Mouse (Mus musculus): ENCODE results near the gene Rnf130. TPM values are rescaled to one million over a fixed set of nuclear protein-coding genes. Genes with fewer than 3 reads are reported as not detected.
"Not testable (repeated sequence)": the region's sequence is repeated elsewhere in the genome, so short reads cannot be mapped to it uniquely, and the experiment has no call there.

Rnf130 gene
- polyA plus RNA-seq, 1 experiment from 2014 or later, result 89.3 TPM

- no peaks in the 10 kb centered on the region for H3K36me3 ChIP-seq (ENCODE audit: control insufficient read depth, insufficient read depth, low read length)
- H3K4me1 ChIP-seq (ENCODE audit: control insufficient read depth, insufficient read depth, low read length), result no peaks in the 10 kb centered on the region
- H3K4me3 ChIP-seq (ENCODE audit: low read depth, low read length), result no peak overlapping the region
- no peaks in the 10 kb centered on the region for H3K27me3 ChIP-seq (ENCODE audit: control insufficient read depth, insufficient read depth, low read length)
- DNase-seq (ENCODE audit: low spot score), result no peak
- no peaks in the 10 kb centered on the region for H3K9me3 ChIP-seq (ENCODE audit: control insufficient read depth, low read length)
- ATAC-seq (ENCODE audit: insufficient number of reproducible peaks, low FRiP score, low TSS enrichment, low read depth), result no peak
- H3K27ac ChIP-seq (replicated peaks; ENCODE audit: low read depth, low read length), result no peak overlapping the region
- H3K9ac ChIP-seq (ENCODE audit: low read length), result no peak overlapping the region
- 95% methylated on average over 2 of the region's 2 CpGs for whole genome bisulfite sequencing
- H3K4me2 ChIP-seq (ENCODE audit: low read depth, severe bottlenecking), result no peak overlapping the region
Observed at GRCm38 (mm10) chr11:50099692-50100091, 74.5 kb downstream of the Rnf130 start.

DNA sequence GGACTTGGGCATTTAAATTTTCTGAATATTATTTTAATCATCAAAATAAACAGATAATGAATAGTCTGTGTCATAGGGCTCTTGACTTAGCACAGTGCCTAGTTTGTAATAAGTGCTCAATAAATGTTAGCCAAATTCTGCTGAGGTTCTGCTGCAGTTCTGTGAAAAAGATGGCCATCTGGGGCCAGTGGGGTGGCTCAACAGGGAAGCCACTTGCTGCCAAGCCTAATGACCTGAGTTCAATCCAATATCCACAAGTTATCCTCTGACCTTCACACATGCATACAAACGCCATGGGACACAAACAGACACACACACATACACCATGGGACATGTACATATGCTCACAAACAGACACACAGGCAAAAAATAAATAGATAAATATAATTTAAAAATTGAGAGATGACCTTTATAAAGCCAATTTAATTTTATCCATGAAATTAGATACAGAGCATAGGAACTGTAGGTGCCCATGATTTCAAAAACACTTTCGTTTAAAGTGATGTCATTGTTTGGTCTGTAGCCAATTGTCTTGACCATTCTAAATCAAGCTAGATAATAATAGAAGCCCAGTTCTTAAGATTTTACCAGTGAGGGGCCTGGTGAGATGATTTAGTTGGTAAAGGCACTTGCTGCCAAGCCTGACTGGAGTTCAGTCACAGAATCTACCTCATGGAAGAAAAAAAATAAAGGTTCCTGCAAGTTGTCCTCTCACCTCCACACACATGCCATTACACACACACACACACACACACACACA, 75.6 kb downstream of the Rnf130 start:
- Histone ChIP-seq H3K4me2 (ENCODE audit: low read depth, severe bottlenecking) (no peak overlapping the region), H3K9ac (ENCODE audit: low read length) (no peak overlapping the region), H3K36me3 (ENCODE audit: control insufficient read depth, insufficient read depth, low read length) (no peaks in the 10 kb centered on the region), H3K9me3 (ENCODE audit: control insufficient read depth, low read length) (no peaks in the 10 kb centered on the region), H3K4me3 (ENCODE audit: low read depth, low read length) (no peak overlapping the region), H3K4me1 (ENCODE audit: control insufficient read depth, insufficient read depth, low read length) (no peaks in the 10 kb centered on the region), H3K27me3 (ENCODE audit: control insufficient read depth, insufficient read depth, low read length) (no peaks in the 10 kb centered on the region), H3K27ac (replicated peaks; ENCODE audit: low read depth, low read length) (no peak overlapping the region)
- DNase-seq (ENCODE audit: low spot score) (no peak), ATAC-seq (ENCODE audit: insufficient number of reproducible peaks, low FRiP score, low TSS enrichment, low read depth) (no peak)
- 85% methylated on average over 2 of the region's 2 CpGs for WGBS

GRCm38 (mm10) chr11:50101962-50102361, 76.8 kb downstream of the Rnf130 start:
- not testable (repeated sequence) for H3K4me1 ChIP-seq (ENCODE audit: control insufficient read depth, insufficient read depth, low read length); H3K4me2 ChIP-seq (ENCODE audit: low read depth, severe bottlenecking); H3K27me3 ChIP-seq (ENCODE audit: control insufficient read depth, insufficient read depth, low read length); H3K9ac ChIP-seq (ENCODE audit: low read length); H3K36me3 ChIP-seq (ENCODE audit: control insufficient read depth, insufficient read depth, low read length); H3K27ac ChIP-seq (replicated peaks; ENCODE audit: low read depth, low read length); DNase-seq (ENCODE audit: low spot score); H3K4me3 ChIP-seq (ENCODE audit: low read depth, low read length); H3K9me3 ChIP-seq (ENCODE audit: control insufficient read depth, low read length); ATAC-seq (ENCODE audit: insufficient number of reproducible peaks, low FRiP score, low TSS enrichment, low read depth)
- 90% methylated on average over 4 of the region's 4 CpGs for WGBS

GRCm38 (mm10) chr11:50104016-50104415, 78.9 kb downstream of the Rnf130 start:
- no peaks in the 10 kb centered on the region for H3K27me3 ChIP-seq (ENCODE audit: control insufficient read depth, insufficient read depth, low read length)
- WGBS, result 94% methylated on average over 6 of the region's 6 CpGs
- H3K36me3 ChIP-seq (ENCODE audit: control insufficient read depth, insufficient read depth, low read length), result no peaks in the 10 kb centered on the region
- DNase-seq (ENCODE audit: low spot score), result no peak
- H3K4me1 ChIP-seq (ENCODE audit: control insufficient read depth, insufficient read depth, low read length), result no peaks in the 10 kb centered on the region
- ATAC-seq (ENCODE audit: insufficient number of reproducible peaks, low FRiP score, low TSS enrichment, low read depth), result no peak
- H3K27ac ChIP-seq (replicated peaks; ENCODE audit: low read depth, low read length), result no peak overlapping the region
- no peak overlapping the region for H3K4me3 ChIP-seq (ENCODE audit: low read depth, low read length)
- no peak overlapping the region for H3K9ac ChIP-seq (ENCODE audit: low read length)
- H3K9me3 ChIP-seq (ENCODE audit: control insufficient read depth, low read length), result no peaks in the 10 kb centered on the region
- H3K4me2 ChIP-seq (ENCODE audit: low read depth, severe bottlenecking), result no peak overlapping the region

DNA sequence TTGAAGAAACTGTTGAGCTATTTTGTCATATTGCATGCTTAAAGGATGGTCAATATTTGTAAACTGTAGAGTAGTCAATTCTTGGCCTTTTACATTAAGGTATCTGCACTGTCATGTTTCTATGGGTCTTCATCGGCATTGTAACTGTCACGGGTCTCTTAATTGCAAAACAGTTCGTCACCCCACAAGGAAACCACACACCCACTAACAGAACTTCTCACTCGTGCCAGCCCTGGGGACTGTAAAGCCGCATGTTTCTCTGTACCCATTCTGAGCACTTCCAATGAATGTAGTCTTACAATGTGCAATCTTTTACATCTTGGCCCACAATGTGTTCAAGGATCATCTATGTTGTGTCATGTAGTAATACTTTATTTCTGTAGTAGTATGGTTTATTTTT, 80.1 kb downstream of the Rnf130 start:
- no peak overlapping the region for H3K9ac ChIP-seq (ENCODE audit: low read length)
- DNase-seq (ENCODE audit: low spot score) (no peak), ATAC-seq (ENCODE audit: insufficient number of reproducible peaks, low FRiP score, low TSS enrichment, low read depth) (no peak)
- no peak overlapping the region for H3K4me3 ChIP-seq (ENCODE audit: low read depth, low read length)
- H3K4me1 ChIP-seq (ENCODE audit: control insufficient read depth, insufficient read depth, low read length), result no peaks in the 10 kb centered on the region
- no peaks in the 10 kb centered on the region for H3K9me3 ChIP-seq (ENCODE audit: control insufficient read depth, low read length)
- H3K36me3 ChIP-seq (ENCODE audit: control insufficient read depth, insufficient read depth, low read length), result no peaks in the 10 kb centered on the region
- no peak overlapping the region for H3K27ac ChIP-seq (replicated peaks; ENCODE audit: low read depth, low read length)
- H3K27me3 ChIP-seq (ENCODE audit: control insufficient read depth, insufficient read depth, low read length), result no peaks in the 10 kb centered on the region
- H3K4me2 ChIP-seq (ENCODE audit: low read depth, severe bottlenecking), result no peak overlapping the region
- 84% methylated on average over 5 of the region's 5 CpGs for WGBS

- 81% methylated on average over 7 of the region's 7 CpGs for WGBS
- no peak overlapping the region for H3K27ac ChIP-seq (replicated peaks; ENCODE audit: low read depth, low read length)
Observed at GRCm38 (mm10) chr11:50106024-50106423, 80.9 kb downstream of the Rnf130 start.

GRCm38 (mm10) chr11:50108823-50109244, 83.7 kb downstream of the Rnf130 start:
- H3K27ac ChIP-seq (replicated peaks; ENCODE audit: low read depth, low read length), result no peak overlapping the region
- H3K9ac ChIP-seq (ENCODE audit: low read length), result no peak overlapping the region
- DNase-seq (ENCODE audit: low spot score) (no peak), ATAC-seq (ENCODE audit: insufficient number of reproducible peaks, low FRiP score, low TSS enrichment, low read depth) (no peak)
- H3K27me3 ChIP-seq (ENCODE audit: control insufficient read depth, insufficient read depth, low read length), result no peaks in the 10 kb centered on the region
- H3K36me3 ChIP-seq (ENCODE audit: control insufficient read depth, insufficient read depth, low read length), result no peaks in the 10 kb centered on the region
- no peak overlapping the region for H3K4me2 ChIP-seq (ENCODE audit: low read depth, severe bottlenecking)
- 81% methylated on average over 8 of the region's 8 CpGs for WGBS
- H3K4me1 ChIP-seq (ENCODE audit: control insufficient read depth, insufficient read depth, low read length), result no peaks in the 10 kb centered on the region
- no peaks in the 10 kb centered on the region for H3K9me3 ChIP-seq (ENCODE audit: control insufficient read depth, low read length)
- H3K4me3 ChIP-seq (ENCODE audit: low read depth, low read length), result no peak overlapping the region

More at GRCm38 (mm10) chr11:50106024-50106423, 80.9 kb downstream of the Rnf130 start:
- H3K36me3 ChIP-seq (ENCODE audit: control insufficient read depth, insufficient read depth, low read length), result no peaks in the 10 kb centered on the region
- no peak overlapping the region for H3K4me2 ChIP-seq (ENCODE audit: low read depth, severe bottlenecking)
- H3K27me3 ChIP-seq (ENCODE audit: control insufficient read depth, insufficient read depth, low read length), result no peaks in the 10 kb centered on the region
- no peaks in the 10 kb centered on the region for H3K4me1 ChIP-seq (ENCODE audit: control insufficient read depth, insufficient read depth, low read length)
- no peak overlapping the region for H3K9ac ChIP-seq (ENCODE audit: low read length)
- no peaks in the 10 kb centered on the region for H3K9me3 ChIP-seq (ENCODE audit: control insufficient read depth, low read length)
- DNase-seq (ENCODE audit: low spot score), result no peak
- no peak overlapping the region for H3K4me3 ChIP-seq (ENCODE audit: low read depth, low read length)
- no peak for ATAC-seq (ENCODE audit: insufficient number of reproducible peaks, low FRiP score, low TSS enrichment, low read depth)

DNA sequence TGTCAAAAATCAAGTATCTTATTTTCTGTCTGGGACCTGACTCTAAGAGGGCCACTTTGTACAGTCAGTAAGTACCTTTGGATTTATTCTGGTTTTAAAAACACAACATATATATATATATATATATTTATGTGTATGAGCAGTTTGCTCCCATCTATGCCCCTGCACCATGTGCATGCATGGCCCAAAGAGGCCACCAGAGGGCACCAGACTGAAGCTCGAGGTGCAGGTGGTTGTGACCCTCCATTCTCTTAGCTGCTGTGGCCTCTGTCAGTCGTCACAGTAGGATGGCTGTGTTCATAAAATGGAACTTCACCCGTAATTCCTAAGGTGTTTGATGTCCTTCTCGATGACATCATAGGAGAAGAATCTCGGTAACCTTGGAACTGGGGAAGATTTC, 89.2 kb downstream of the Rnf130 start:
- DNase-seq (ENCODE audit: low spot score) (peak; percentile 86), ATAC-seq (ENCODE audit: insufficient number of reproducible peaks, low FRiP score, low TSS enrichment, low read depth) (no peak)
- H3K9ac ChIP-seq (ENCODE audit: low read length), result no peak overlapping the region
- no peaks in the 10 kb centered on the region for H3K27me3 ChIP-seq (ENCODE audit: control insufficient read depth, insufficient read depth, low read length)
- H3K9me3 ChIP-seq (ENCODE audit: control insufficient read depth, low read length), result no peaks in the 10 kb centered on the region
- no peak overlapping the region for H3K27ac ChIP-seq (replicated peaks; ENCODE audit: low read depth, low read length)
- 16% methylated on average over 5 of the region's 5 CpGs for WGBS
- H3K4me3 ChIP-seq (ENCODE audit: low read depth, low read length), result no peak overlapping the region
- H3K4me2 ChIP-seq (ENCODE audit: low read depth, severe bottlenecking), result no peak overlapping the region
- no peaks in the 10 kb centered on the region for H3K36me3 ChIP-seq (ENCODE audit: control insufficient read depth, insufficient read depth, low read length)
- no peaks in the 10 kb centered on the region for H3K4me1 ChIP-seq (ENCODE audit: control insufficient read depth, insufficient read depth, low read length)

DNA sequence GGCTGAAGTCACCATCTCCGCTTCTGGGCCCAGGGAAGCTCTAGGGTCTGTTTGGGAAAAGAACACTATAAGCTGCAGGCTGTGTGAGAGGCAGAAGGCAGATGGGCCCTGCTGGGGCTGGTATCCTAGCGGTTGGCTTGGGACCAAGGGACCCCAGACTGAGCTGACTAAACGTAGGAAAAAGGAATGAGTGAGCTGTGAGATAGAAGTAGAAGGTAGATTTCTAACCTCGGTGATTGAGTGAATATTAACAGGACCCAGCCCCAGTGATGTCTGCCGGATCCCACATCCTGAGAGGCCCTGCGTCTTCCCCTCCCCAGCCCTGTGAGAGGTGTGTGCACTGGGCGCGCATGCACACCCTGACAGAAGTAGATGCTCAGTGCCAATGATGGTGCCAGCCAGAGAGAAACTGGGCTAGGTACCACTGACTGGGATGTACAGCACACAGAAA, 97.5 kb downstream of the Rnf130 start:
- H3K27ac ChIP-seq (replicated peaks; ENCODE audit: low read depth, low read length), result no peak overlapping the region
- no peak for DNase-seq (ENCODE audit: low spot score)
- H3K9ac ChIP-seq (ENCODE audit: low read length), result no peak overlapping the region
- no peaks in the 10 kb centered on the region for H3K27me3 ChIP-seq (ENCODE audit: control insufficient read depth, insufficient read depth, low read length)
- H3K9me3 ChIP-seq (ENCODE audit: control insufficient read depth, low read length), result no peaks in the 10 kb centered on the region
- ATAC-seq (ENCODE audit: insufficient number of reproducible peaks, low FRiP score, low TSS enrichment, low read depth), result no peak
- H3K4me1 ChIP-seq (ENCODE audit: control insufficient read depth, insufficient read depth, low read length), result no peaks in the 10 kb centered on the region
- H3K4me2 ChIP-seq (ENCODE audit: low read depth, severe bottlenecking), result no peak overlapping the region
- 93% methylated on average over 8 of the region's 8 CpGs for WGBS
- no peaks in the 10 kb centered on the region for H3K36me3 ChIP-seq (ENCODE audit: control insufficient read depth, insufficient read depth, low read length)
- no peak overlapping the region for H3K4me3 ChIP-seq (ENCODE audit: low read depth, low read length)

All from limb, embryonic 11.5 days (tissue).